Mouse (Mus musculus) ES-E14 (cell line): ENCODE measurements around the gene Pou2f1.

ENCODE experiments used
- MAFK ChIP-seq: IDR thresholded peaks from 2 replicates; pipeline ENCODE4 v1.6.1; 2014; ENCODE audit warnings: mild to moderate bottlenecking, low read depth, low read length, inconsistent platforms; ENCODE audit not compliant: insufficient read depth
- ZC3H11A ChIP-seq: IDR thresholded peaks from 2 replicates; pipeline ENCODE4 v1.6.1; 2012; ENCODE audit warnings: low read depth, mild to moderate bottlenecking, inconsistent platforms, low read length, borderline replicate concordance

- TF ChIP-seq ZC3H11A (no peak), MAFK (no peak)
These were observed 120.2 kb downstream of the Pou2f1 start for GRCm38 (mm10) chr1:165882146-165882900.
